Mouse (Mus musculus): Measurements from ENCODE around the gene Fancc.

DNA sequence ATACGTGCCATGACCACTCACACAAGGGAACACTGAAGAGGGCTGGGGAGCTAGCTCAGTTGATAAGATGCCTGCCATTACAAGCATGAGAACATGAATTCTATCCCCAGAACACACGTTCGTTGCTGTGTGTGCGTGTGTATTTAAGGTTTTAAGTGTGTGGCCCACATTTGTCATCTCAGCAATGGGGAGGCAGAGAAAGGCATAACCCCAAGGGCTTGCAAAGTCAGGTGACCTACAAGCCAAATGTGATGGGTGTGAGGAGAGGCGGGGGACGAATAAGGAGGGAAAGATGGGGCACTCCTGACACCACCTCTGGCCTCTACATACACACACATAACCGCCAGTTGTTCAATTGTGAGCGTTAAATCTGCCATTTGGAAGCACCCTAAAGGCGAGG lies 66.9 kb downstream of the Fancc start:
- TF ChIP-seq POLR2A (IDR thresholded peaks at IDR 0.05; ENCODE audit: control insufficient read depth, low read depth, low read length), result no peak
- no peak for TF ChIP-seq CTCF (IDR thresholded peaks at IDR 0.05; ENCODE audit: control insufficient read depth, insufficient read depth, insufficient replicate concordance, low read depth, low read length)

Measured in testis, adult 2 months (tissue).